Mouse (Mus musculus) left cerebral cortex, adult 9 months (tissue): Measurements from ENCODE around the gene Zfp280b.
"Not testable (repeated sequence)": the region's sequence is repeated elsewhere in the genome, so short reads cannot be mapped to it uniquely, and the experiment has no call there.

Source experiments
- DNase-seq, 2 experiments: peaks; one replicate each; pipeline ENCODE4 v3.0.0; 2022; ENCODE audit warnings: low spot score in 2 of 2

Gene Zfp280b

DNA sequence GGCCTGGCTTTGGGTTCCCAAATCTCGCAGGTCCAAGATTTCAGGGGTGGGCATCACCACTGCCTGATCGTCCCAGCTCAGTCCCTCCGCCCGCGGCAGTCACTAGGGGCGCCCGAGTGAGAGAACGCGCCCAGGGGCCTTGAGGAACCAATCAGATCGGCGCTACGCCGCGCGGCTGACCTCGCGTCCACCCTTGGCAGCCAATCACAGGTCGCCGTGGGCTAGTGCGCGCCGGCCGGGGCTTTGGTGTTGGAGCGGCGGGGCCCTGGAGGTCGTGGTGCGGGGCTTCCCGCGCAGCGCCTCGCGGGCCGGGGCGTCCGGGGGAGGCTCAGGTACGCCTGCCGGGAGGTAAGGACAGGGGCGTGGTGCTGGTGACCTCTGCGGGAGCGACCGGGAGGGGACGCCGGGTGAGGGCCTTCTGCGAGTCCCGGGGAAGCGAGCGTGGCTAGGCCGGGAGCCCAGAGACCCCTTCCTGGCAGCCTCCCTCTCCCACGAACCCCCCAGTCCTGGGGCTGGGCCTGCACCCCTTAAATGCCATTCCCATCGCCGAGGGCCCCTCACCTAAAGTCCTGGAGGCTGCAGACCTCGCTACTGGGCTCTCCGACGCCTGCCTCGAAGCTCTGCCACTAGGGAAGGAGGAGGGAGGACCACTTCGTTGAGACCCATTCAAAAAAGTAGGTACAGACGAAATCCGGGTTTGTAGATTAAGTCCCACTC lies at the start of gene Zfp280b:
Zfp280b (plus strand) TSS at position 249 of the 717 bp plus-strand sequence.
- DNase-seq: peak; percentile 80 to 94

DNA sequence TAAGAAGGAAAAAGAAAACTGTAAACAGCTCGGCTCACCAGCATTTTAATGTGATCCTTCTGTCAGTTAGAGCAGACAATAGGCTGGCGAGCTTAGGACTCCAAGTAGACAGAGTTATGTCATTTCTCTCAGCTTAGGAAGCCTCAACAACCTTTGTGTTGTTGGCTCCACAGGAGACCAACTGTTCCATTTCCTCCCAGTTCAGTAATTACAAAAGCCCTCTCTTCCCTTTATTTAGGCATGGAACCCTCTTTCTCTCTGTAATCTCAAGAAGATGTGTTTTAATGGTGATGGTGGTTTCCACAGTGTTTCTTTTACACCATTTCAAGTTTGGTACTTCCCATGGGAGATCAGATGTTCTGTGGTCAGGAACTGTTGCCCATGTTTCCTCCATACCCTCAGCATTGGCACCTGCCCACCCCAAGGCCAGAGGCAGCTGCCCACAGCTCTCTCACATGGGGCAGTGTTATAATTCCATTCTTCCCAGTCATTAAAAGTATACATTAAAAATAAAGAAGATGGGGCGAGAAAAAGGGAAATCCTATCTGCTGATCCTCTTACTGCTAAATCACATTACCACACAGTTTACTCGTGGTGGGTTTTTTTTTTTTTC lies 41.9 kb upstream of the Zfp280b start:
- no peak for DNase-seq

DNA sequence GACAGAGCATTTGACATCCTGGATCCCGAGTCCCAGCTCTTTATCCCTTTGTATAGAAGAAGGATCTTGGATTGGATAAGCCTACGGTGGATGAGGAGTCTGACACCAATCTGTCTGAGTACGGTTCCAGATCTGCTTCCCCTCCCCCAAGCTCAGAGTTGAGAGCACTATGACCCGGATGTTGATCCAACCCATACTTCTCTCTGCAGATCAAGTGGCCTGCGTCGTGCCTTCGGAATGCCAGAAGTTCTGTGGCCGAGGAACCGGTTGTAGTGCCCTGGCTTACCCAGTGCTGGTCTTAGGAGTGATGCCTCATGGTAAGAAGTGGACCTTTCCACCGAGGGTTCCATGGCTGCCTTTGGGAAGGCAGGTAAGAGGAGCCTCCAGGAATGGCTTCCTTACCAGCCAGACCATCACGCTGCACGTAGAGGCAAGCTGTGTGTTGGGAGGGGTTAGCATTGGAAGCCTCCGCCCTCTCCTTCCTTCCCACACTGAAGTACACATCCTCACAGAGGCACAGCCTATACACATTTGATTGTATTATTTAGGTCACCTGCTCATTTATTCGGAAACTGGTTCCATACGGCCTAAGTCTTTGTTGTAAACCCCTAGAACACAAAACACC lies 38.7 kb upstream of the Zfp280b start:
- no peak for DNase-seq

DNA sequence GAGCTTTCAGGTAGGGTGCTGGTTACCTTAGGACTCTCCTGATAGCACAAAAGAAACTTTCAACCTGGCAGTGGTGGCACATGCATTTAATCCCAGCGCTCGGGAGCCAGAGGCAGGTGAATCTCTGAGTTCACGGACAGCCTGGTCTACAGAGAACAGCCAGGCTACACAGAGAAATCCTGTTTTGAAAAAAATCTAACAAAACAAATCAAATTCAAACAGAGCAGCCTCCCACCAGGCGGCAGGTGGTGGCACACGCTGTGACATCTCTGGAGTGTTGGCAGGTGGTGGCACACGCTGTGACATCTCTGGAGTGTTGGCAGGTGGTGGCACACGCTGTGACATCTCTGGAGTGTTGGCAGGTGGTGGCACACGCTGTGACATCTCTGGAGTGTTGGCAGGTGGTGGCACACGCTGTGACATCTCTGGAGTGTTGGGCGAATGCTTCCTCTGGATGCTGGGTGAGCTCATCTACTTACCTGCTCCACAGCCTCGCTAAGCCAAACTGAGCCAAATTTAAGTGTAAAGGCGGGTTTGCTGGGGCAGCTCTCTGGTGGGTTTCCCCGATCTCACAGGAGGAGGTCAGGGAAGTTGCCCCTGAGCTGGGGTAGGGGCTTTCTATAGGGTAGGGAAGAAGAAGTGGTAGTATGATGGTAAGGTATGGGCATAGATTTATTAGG lies 37.8 kb upstream of the Zfp280b start:
- not testable (repeated sequence) for DNase-seq

DNA sequence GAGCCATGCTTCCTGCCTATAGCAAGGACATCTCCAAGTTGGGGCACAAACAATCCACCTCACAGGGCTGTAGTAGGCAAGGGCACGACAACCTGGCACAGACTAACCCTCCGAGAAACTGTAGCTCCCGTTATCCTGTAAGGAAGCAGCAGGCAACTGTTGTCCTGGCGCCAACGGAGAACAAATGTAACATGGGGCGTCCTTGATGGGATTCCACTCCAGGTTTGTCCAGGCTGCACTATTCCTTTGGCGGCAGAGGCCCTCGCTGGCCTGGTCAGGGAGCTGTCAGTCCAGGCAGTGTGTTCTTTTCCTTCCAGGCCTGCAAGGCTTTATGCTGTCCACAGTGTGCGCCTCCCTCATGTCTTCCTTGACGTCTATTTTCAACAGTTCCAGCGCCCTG lies 37.0 kb upstream of the Zfp280b start:
- DNase-seq: no peak

DNA sequence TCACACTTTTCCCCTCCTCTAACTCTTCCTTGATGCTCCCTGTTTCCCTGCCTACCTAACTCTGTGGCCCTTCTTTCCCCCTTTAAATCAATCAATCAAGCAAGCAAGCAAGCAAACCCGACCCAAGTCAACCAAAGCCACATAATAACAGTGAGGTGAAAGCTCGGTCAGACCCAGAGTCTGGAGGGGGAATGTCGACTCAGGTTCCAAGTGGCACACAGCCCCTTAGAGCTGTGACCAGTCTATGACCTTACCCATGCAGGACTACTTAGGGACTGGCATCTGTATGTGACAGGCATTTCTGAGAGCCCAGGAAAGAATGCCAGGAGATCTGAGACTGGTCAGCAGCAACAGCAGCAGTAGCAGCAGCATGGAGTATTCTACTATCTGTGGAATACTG lies 36.1 kb upstream of the Zfp280b start:
- no peak for DNase-seq

DNA sequence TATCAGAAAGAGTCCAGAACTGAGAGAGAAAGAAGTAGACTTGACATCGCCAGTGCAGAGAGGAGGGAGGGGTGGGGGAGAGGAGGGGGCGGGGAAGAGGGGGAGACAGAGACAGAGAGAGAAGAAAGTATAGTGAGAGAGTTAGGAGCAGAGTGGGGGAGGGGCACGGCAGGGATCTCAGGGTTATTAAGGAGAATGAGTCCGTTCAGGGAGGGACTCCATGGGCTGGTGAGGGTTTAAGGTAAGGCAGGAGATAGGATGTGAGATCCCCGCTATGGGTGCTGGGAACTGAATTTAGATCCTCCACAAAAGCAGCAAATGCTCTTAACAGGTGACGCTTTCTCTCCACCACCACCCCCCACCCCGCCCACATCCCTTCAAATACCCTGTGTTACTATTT lies 31.3 kb upstream of the Zfp280b start:
- DNase-seq: no peak

DNA sequence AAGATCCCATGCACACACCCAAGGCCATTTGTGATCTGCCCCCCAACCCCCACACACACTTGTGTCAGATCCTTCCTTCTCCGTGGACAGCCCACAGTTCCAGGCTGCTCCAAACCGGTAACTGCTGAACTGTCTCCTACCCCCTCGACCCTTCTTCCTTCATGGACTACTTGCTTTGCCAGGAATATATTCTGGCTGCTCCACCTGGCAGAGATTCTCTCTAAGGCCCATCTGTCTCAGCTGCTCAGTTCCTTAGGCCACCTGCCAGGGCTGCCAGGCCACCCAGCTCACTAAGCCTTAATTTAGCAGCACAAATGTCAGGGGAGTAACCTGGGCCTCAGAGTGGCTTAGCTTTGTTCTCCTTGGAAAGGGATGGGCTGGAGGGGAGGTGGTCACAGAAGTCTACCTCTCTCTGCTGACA lies 30.3 kb upstream of the Zfp280b start:
- DNase-seq: no peak

DNA sequence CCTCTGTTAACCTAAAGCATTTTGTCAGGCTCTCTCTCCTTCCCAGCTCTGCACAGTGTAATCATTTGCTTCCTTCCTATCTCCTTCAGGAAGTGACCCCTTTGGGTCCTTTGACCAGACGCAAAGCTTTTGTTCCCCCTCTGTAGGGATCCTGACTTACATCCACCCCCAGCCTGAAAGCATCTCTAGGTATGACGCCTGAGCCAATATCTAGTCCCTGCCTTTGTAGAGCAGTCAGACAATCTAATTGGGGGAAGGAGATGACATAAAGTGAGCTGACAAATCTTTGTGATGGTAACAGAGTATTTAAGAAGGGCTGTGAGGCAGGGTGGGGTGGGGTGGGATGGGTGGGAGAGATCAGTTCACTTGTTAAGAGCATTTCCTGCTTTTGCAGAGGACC lies 29.8 kb upstream of the Zfp280b start:
- no peak for DNase-seq

DNA sequence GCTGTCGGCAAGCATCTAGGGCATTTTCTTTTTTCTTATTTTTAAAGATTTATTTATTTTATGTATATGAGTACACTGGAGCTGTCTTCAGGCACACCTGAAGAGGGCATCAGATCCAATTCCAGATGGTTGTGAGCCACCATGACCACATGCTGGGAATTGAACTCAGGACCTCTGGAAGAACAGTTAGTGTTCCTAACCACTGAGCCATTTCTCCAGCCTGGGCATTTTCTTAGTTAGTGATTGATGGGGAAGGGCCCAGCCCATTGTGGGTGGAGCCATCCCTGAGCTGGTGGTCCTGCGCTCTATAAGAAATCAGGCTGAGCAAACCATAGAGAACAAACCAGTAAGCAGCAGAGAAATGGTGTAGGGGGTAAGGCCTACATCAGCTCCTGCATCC lies 29.2 kb upstream of the Zfp280b start:
- no peak for DNase-seq

DNA sequence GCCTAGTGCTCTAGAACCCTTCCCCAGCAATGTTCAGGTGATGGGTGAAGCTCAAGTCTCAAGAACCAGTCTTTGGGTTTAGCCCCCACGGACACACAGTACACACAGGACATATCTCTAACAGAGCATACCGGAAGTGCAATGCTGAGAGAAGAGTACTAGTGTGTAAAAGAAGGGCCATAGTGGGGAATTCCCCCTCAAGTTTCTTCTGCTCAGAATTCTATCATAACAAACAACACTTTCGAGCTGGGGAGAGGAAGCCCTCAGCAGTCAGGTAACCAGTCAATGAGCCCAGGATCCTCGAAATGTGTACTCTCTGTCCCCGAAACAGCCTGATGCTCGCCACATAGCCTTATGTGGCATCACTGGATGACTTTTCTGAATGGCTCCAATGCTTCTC lies 26.1 kb upstream of the Zfp280b start:
- DNase-seq: no peak

DNA sequence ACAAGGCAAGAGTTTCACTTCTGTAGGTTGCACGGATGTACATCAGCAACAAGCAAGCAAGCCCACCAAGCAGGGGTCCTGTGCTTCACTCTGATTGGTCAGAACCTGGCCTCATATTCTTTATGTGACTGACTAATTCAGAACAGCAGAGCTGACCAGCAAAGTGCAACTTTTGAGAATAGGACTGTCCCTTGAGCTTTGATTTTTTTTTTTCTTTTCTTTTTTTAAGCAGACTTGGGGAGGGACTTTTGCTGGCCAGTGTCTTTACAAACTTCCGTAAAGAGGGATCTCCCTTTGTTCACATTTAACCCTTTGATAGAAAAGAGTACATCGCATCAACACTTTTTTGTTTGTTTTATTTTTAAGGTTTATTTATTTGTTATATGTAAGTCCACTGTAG lies 22.6 kb upstream of the Zfp280b start:
- no peak for DNase-seq

DNA sequence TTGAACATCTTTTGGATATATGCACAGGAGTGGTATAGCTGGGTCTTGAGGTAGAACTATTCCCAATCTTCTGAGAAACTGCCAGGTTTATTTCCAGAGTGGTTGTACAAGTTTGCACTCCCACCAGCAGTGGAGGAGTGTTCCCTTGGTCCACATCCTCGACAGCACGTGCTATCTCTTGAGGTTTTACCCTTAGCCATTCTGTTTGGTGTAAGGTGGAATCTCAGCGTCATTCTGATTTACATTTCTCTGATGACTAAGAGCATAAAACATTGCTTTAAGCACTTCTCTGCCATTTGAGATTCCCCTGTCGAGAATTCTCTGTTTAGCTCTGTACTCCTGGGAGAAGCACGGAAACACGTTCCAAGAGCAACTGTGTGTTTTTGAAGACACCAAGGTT lies 19.5 kb upstream of the Zfp280b start:
- no peak for DNase-seq

DNA sequence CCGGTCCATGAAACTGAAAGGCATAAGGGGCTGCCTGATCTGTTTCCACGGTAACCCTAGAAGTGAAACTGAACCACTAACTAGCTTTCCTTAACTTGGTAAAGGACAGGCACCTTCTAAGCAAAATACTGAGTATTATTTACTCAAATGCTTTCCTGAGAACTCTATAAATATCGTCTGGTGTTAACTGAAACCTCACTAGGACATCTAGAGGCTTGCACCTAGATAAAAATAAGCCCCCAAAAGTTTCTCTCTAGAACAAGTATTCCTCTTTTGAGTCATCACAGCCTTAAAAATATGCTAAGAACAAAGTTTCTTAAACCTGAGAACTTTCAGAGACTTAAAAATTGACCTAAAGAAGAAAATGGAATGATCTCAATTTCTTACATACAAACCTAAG lies 15.6 kb upstream of the Zfp280b start:
- no peak for DNase-seq

DNA sequence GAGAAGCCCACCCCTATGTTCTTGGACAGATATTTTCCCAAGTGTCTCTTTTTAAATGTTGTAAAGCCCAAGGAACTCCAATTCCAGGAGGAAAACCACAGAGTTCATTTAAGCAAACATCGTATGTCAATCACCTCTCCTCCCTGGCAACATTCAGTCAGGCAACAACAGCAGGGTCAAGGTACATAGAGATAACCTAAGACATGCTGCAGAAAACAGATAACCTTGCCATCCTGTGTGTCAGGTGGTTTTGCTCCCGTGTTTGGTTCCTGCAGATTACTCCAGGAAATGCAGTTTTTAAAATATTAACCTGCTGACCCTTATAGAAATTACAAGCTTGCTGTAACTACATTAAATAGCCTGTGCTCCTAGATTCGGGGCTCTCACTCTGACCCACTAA lies 10.7 kb upstream of the Zfp280b start:
- DNase-seq: no peak

DNA sequence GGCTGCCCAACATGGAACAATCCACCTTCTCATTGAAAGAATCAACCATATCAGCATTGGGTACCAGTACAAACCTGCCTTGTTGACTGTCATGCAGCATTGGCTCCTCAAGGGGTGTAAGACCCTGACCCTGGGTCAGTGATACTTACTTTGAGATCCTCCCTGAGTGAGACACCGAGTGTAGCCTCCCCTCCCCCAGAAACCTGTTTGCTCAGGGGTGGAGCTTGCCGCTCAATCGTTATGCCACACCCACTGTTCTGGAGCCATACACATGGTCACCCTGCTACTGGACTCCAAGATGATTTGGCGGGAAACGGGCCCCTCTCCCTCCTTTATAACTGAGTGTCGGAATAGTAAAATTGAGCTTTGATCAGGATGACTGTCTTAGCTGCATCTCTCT lies 8.5 kb upstream of the Zfp280b start:
- no peak for DNase-seq

DNA sequence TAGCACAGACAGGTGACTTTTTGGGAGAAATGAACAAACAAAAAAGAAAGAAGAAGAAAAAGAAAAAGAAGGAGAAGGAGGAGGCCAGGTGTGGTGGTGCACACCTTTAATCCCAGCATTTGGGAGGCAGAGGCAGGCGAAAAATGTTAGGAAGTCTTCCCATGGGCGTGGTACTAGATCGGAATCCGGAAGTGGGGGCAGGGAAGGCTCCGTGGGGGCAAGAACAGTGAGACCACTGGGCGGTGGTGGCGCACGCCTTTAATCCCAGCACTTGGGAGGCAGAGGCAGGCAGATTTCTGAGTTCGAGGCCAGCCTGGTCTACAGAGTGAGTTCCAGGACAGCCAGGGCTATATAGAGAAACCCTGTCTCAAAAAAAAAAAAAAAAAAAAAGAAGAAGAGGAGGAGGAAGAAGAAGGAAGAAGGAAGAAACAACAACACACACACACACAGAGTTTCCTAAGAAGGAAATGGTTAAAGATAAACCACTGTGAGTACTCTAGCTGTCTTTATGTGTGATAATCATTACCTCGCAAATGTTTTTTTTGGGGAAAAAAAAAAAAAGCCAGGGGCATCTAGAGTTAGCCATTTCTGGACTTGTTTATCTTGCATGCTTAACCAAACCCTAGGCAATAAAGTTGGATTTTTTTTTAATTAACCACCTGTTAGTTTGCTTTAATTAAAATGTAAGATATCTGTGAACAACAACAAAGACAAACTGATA lies 6.8 kb upstream of the Zfp280b start:
- DNase-seq: no peak

DNA sequence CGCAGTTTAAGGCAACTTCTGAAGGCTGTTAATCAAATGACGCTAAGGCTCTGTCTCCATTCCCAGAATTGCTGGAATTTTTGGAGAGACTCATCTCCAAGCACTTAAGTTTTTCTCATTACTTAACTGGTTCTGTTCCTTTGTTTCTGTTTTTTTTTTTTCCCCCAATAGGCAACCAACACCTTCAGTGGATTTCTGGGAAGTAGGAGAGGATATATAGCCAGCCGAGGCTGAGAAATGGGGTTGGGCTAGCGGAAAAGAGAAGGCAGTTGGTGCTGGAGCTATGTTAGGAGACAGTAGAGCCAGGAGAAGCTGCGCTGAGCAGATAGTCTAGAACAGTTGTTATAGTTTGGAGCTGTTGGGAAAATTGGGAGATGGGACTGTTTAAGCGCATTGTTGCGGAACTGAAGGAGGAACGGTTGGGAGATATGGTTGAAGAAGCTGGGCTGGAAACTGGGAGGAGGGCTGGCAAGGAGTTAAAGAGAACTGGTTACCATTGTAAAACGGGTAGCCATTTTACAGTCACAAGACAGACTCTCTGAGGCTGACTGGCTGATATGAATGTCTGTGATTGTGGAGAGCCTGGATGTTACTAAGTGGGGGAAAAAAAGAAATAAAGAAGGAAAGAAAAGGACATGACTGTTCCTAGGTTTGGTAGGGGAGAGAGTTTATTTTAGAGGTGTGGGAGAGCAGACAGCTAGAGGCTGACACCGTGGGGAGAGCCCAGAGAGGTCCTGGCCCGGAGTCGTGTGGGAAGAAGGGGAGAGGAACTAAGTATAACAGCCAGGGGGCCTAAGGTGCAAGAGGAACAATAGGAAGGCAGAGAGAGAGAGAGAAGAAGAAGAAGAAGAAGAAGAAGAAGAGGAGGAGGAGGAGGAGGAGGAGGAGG lies 5.1 kb upstream of the Zfp280b start:
- no peak for DNase-seq

DNA sequence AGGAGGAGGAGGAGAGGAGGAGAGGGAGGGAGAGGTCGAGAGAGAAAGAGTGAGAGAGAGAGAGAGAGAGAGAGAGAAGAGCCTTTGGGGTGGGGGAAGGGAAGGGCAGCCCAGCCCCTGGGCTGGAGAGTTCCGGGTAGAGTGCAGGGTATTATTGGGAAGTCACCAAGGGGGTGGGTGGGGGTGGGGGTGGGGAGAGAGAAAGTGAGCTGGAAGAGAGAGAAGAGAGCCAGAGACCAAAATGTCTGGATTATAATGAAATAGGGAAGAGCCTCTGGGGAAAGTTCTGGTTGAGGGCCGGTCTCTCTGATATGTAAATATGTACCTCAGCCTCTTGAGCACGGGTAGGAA lies 4.5 kb upstream of the Zfp280b start:
- DNase-seq: no peak

DNA sequence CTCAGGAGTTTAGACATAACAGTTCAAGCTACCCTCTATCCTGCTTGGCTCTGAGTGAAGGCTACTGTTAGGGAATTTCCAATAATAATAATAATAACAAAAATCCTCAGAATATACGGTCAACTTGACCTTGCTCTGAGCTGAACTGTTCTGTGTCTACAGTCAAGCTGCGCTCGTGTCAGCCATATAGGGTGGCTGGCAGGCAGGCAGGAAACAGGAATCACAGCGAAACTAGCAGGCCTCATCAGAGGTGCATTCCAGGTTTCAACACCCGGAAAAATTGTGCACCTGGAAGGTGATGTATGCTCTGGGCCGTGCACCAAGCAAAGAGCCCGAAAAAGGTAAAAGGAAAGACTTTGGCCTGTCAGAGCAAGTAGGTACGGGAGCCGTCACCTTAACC lies 4.1 kb upstream of the Zfp280b start:
- no peak for DNase-seq

DNA sequence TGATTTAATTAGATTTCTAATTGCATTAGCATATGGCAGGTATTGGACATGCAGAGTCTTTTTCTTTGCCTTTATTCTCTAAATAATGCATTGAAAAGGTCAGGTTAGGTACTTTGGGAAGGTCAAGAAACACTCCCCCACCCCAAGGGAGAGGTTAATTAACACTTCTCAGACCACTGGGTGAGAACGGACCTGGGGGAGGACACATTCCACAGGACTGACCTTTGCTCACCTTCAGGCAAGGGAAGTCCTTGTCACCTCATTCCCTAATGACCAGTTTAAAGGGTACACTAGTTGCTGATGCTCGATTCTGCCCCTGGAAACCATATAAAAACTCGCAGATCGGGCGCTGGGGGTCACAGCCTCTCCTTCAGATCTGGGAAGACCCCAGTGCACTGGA lies 3.2 kb upstream of the Zfp280b start:
- DNase-seq: no peak
